Mouse (Mus musculus) hindbrain, embryonic 11.5 days (tissue): Measurements from ENCODE around the gene Gpx8. TPM values are rescaled to one million over a fixed set of nuclear protein-coding genes. Genes with fewer than 3 reads are reported as not detected.
"Not testable (repeated sequence)": the region's sequence is repeated elsewhere in the genome, so short reads cannot be mapped to it uniquely, and the experiment has no call there.

ENCODE experiments used
- ATAC-seq: fragments of 200-750 bp; cut with Nextera tagmentation; 2 replicates; pipeline ENCODE4 v1.8.0; 2017; ENCODE audit warnings: mild to moderate bottlenecking, moderate TSS enrichment, moderate library complexity; ENCODE audit not compliant: low FRiP score
- DNase-seq: peaks from one replicate; pipeline ENCODE4 v3.0.0-alpha.2; 2015; ENCODE audit warnings: low spot score
- H3K27ac ChIP-seq: fragments of 300-500 bp; sonication (generic); 2 replicates; pipeline ENCODE4 v1.5.1; 2014; ENCODE audit warnings: mild to moderate bottlenecking, low read depth, low read length
- H3K27me3 ChIP-seq: fragments of 300-500 bp; sonication (generic); 2 replicates; pipeline ENCODE4 v1.6.1; 2014; ENCODE audit warnings: mild to moderate bottlenecking, low read length, moderate library complexity, mixed read lengths; ENCODE audit not compliant: control insufficient read depth, insufficient read depth
- H3K36me3 ChIP-seq: fragments of 300-500 bp; sonication (generic); 2 replicates; pipeline ENCODE4 v1.6.1; 2014; ENCODE audit warnings: mild to moderate bottlenecking, low read length, moderate library complexity, mixed read lengths; ENCODE audit not compliant: control insufficient read depth, insufficient read depth
- H3K4me1 ChIP-seq: fragments of 300-500 bp; sonication (generic); replicated peaks from 2 replicates; pipeline ENCODE4 v1.6.1; 2014; ENCODE audit warnings: low read length, mixed read lengths; ENCODE audit not compliant: control insufficient read depth, insufficient read depth
- H3K4me2 ChIP-seq: fragments of 300-500 bp; sonication (generic); replicated peaks from 2 replicates; pipeline ENCODE4 v1.6.1; 2014; ENCODE audit warnings: mild to moderate bottlenecking, low read depth, low read length
- H3K4me3 ChIP-seq: fragments of 300-500 bp; sonication (generic); 2 replicates; pipeline ENCODE4 v1.5.1; 2014; ENCODE audit warnings: low read depth, low read length
- H3K9ac ChIP-seq: fragments of 300-500 bp; sonication (generic); 2 replicates; pipeline ENCODE4 v1.6.1; 2014; ENCODE audit warnings: low read depth, low read length
- H3K9me3 ChIP-seq: fragments of 300-500 bp; sonication (generic); 2 replicates; pipeline ENCODE4 v1.6.1; 2016; ENCODE audit warnings: low read length; ENCODE audit not compliant: control insufficient read depth
- WGBS: fragments of 180-500 bp; shearing (Covaris S2); extraction: QIAGEN DNeasy Blood & Tissue Kit; methylation state at CpG from one replicate; pipeline ENCODE4 v1.1.7; 2014; 5-methylcytosine and 5-hydroxymethylcytosine counted together
- polyA plus RNA-seq: library from polyadenylated mRNA; unstranded; fragments of >200 nt; fragmentation: Nextera tagmentation; extraction: Ambion mirVana; gene quantifications from 2 replicates; pipeline ENCODE4 v1.2.1, GENCODE M21; 2014

Gpx8 gene
- polyA plus RNA-seq, 1 experiment from 2014 or later: 105 TPM

GRCm38 (mm10) chr13:113032831-113033230 is 13.4 kb downstream of the Gpx8 start:
- no peak overlapping the region for H3K4me3 ChIP-seq
- H3K4me2 ChIP-seq: no peak overlapping the region
- DNase-seq (peak; percentile 13), ATAC-seq (no peak)
- H3K36me3 ChIP-seq: no peaks in the 10 kb centered on the region
- peaks cover 7% of the 10 kb centered on the region for H3K4me1 ChIP-seq
- no peaks in the 10 kb centered on the region for H3K9me3 ChIP-seq
- H3K27ac ChIP-seq: no peak overlapping the region
- H3K27me3 ChIP-seq: peaks cover 27% of the 10 kb centered on the region
- H3K9ac ChIP-seq: no peak overlapping the region

DNA sequence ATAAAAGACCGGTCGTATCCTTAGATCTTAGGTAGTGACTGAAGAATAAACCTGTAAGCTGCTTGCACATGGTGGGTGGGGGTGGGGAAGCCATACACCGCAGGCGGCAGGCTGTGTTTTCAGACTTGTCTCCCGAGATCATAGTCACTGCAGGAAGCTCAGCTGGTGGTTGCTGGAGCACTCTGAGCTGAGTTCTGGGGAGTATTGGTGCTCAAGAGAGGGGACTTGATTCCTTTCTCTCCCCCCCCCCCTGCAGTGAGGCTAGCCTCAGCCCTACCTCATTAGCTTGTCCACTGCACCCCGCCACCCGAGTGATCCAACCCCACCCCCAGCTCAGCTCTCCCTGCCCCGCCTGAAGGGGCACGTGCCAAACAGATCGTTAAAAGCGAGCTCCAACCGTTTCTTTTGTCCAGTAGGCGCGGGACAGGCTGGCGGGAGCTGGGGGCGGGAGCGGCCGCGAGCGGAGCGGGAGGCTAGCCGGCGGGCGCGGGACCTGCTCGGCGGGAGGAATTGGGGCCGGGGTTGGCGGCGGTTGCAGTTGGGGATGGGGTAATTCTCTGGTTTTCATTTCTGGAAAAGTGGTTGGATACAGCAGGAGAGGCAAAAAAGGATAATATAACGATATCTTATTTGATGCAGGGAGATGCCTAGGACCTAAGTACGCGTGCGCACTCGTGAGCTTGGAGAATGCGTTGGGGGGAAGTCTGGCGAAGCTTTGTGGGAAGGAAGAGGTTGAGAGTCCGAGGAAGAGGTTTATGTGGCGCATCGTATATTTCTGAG is 14.2 kb downstream of the Gpx8 start:
- WGBS: under 1% methylated on average over 39 of the region's 40 CpGs
- Histone ChIP-seq H3K27me3 (peaks cover 27% of the 10 kb centered on the region), H3K4me2 (peak overlapping the region; percentile 92), H3K27ac (no peak overlapping the region), H3K4me1 (peaks cover 7% of the 10 kb centered on the region), H3K36me3 (no peaks in the 10 kb centered on the region), H3K9me3 (no peaks in the 10 kb centered on the region), H3K9ac (peak overlapping the region; percentile 58), H3K4me3 (peak overlapping the region; percentile 42)
- ATAC-seq: peak; percentile 70
- peak; percentile 79 for DNase-seq

- Histone ChIP-seq H3K9ac (peak overlapping the region; percentile 58; the same call in 1 of the 2 replicates), H3K4me2 (peak overlapping the region; percentile 92), H3K27me3 (peaks cover 27% of the 10 kb centered on the region), H3K9me3 (no peaks in the 10 kb centered on the region), H3K27ac (no peak overlapping the region), H3K4me1 (peaks cover 7% of the 10 kb centered on the region), H3K36me3 (no peaks in the 10 kb centered on the region), H3K4me3 (peak overlapping the region; percentile 42)
- DNase-seq (no peak), ATAC-seq (peak; percentile 28)
- 3% methylated on average over 7 of the region's 7 CpGs for WGBS
Measured at GRCm38 (mm10) chr13:113031351-113031750, 14.9 kb downstream of the Gpx8 start.

GRCm38 (mm10) chr13:113023274-113024143 is 22.7 kb downstream of the Gpx8 start:
- Histone ChIP-seq H3K27ac (no peak overlapping the region), H3K27me3 (no peaks in the 10 kb centered on the region), H3K4me3 (no peak overlapping the region), H3K4me1 (no peaks in the 10 kb centered on the region), H3K36me3 (no peaks in the 10 kb centered on the region), H3K4me2 (no peak overlapping the region), H3K9me3 (no peaks in the 10 kb centered on the region), H3K9ac (no peak overlapping the region)
- 88% methylated on average over 17 of the region's 17 CpGs for WGBS
- DNase-seq (no peak), ATAC-seq (no peak)

- Histone ChIP-seq H3K36me3 (no peaks in the 10 kb centered on the region), H3K4me2 (no peak overlapping the region), H3K27ac (no peak overlapping the region), H3K4me3 (no peak overlapping the region), H3K9ac (no peak overlapping the region), H3K27me3 (no peaks in the 10 kb centered on the region), H3K4me1 (no peaks in the 10 kb centered on the region), H3K9me3 (no peaks in the 10 kb centered on the region)
- ATAC-seq: no peak
- WGBS: 78% methylated on average over 8 of the region's 8 CpGs
- no peak for DNase-seq
Measured at GRCm38 (mm10) chr13:113022467-113022866, 23.7 kb downstream of the Gpx8 start.

DNA sequence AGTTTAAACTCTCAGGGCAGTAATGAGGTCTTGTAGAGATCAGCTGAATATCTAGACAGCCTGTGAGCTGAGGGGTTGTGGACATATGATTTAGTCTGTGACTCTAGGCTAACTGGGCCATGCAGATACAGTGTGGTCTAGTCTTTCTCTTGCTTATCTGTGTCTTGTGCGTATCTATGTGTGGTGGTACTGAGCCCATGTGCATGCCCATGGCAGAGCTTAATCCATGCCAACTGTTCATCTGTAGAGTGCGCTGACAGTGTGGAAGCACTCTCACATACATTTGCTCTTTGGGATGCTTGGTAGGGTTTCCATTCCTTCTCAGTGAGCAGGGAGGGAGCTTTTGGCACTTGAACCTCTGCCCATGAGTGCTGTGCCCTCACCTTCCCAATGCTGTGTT is 24.7 kb downstream of the Gpx8 start:
- ATAC-seq (no peak), DNase-seq (no peak)
- no peak overlapping the region for H3K4me3 ChIP-seq
- H3K4me1 ChIP-seq: no peaks in the 10 kb centered on the region
- no peaks in the 10 kb centered on the region for H3K27me3 ChIP-seq
- no peaks in the 10 kb centered on the region for H3K9me3 ChIP-seq
- no peak overlapping the region for H3K27ac ChIP-seq
- H3K36me3 ChIP-seq: no peaks in the 10 kb centered on the region
- no peak overlapping the region for H3K4me2 ChIP-seq
- 86% methylated on average over 2 of the region's 2 CpGs for WGBS
- no peak overlapping the region for H3K9ac ChIP-seq

GRCm38 (mm10) chr13:113013174-113013953 is 32.8 kb downstream of the Gpx8 start:
- H3K4me2 ChIP-seq, H3K4me1 ChIP-seq, ATAC-seq, H3K27me3 ChIP-seq, H3K9me3 ChIP-seq, H3K4me3 ChIP-seq, DNase-seq, H3K27ac ChIP-seq, H3K9ac ChIP-seq, H3K36me3 ChIP-seq: not testable (repeated sequence)
- 60% methylated on average over 17 of the region's 20 CpGs for WGBS

GRCm38 (mm10) chr13:113012683-113013082 is 33.5 kb downstream of the Gpx8 start:
- no peaks in the 10 kb centered on the region for H3K36me3 ChIP-seq
- H3K4me2 ChIP-seq: no peak overlapping the region
- ATAC-seq (no peak), DNase-seq (no peak)
- no peaks in the 10 kb centered on the region for H3K4me1 ChIP-seq
- 84% methylated on average over 6 of the region's 6 CpGs for WGBS
- H3K27me3 ChIP-seq: no peaks in the 10 kb centered on the region
- no peak overlapping the region for H3K4me3 ChIP-seq
- no peak overlapping the region for H3K27ac ChIP-seq
- H3K9ac ChIP-seq: no peak overlapping the region
- H3K9me3 ChIP-seq: no peaks in the 10 kb centered on the region
